Mouse (Mus musculus) liver, adult 2 months (tissue): ENCODE measurements at regions not wholly inside any gene's neighbourhood (a gene's known extent, or its start where the extent isn't known, plus 50 kb on each side); places are given as distances from the start of the nearest gene placed in this dataset.

ENCODE experiments used
- CTCF ChIP-seq: fragments of 200-500 bp; IDR thresholded peaks from 2 replicates; pipeline ENCODE4 v1.5.1; 2011; ENCODE audit warnings: low read depth, low read length, control low read depth
- POLR2A ChIP-seq: fragments of 200-500 bp; IDR thresholded peaks from 2 replicates; pipeline ENCODE4 v1.6.1; 2011; ENCODE audit warnings: low read length, control low read depth; ENCODE audit not compliant: insufficient read depth; ENCODE audit errors: extremely low read depth

DNA sequence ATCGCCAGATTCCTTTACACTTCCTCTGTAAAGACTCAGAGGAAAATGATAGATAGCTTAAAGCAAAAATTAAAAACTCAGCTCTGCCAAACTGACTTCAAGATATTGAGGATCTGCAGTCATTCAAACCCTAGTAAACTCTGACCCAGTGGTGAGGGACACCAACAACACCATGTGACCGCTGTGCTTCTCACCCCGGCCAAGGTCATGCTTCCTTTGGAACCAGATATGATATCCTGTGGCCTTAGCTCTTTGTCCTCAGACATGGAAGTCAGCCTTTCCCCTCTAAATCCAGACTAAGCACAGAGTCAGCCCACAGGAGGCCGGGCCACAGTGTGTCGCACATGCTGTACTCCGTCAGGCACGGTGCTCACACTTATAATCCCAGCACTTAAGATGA lies 86.3 kb upstream of the Cnksr3 start:
- TF ChIP-seq POLR2A (no peak), CTCF (0 out of 2 replicates have a peak, but pooled peaks have one; percentile 11)
